Mouse (Mus musculus): Measurements from ENCODE around the gene Arhgef28. TPM values are rescaled to one million over a fixed set of nuclear protein-coding genes. Genes with fewer than 3 reads are reported as not detected.

Gene Arhgef28
- polyA plus RNA-seq, 1 experiment, result not detected

DNA sequence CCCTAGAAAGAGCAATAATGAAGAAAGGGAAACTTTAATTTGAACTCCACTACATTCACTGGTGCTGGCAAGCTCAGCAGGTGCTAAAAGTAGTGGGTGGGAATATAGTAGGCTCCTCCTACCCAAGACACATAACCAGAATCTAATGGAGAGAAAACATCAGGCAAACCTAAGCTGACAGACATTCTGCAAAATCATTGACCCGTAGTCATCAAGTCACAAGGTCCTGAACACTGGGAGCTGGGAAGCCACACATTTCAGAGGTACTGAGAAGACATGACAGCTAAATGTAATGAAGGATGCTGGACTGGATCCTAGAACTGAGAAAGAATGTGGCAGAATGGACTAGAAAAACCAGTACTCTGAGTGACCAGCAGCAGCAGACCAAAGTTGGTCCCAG, 24.3 kb upstream of the Arhgef28 start:
- TF ChIP-seq POLR2A (IDR thresholded peaks at IDR 0.05; ENCODE audit: insufficient read depth, low read depth, low read length) (no peak), CTCF (IDR thresholded peaks at IDR 0.05; ENCODE audit: insufficient read depth, low read depth, low read length) (no peak)
- WGBS, result 91% methylated on average over 1 of the region's 1 CpGs
- Histone ChIP-seq H3K4me3 (ENCODE audit: insufficient read depth, low read depth, low read length) (no peak overlapping the region), H3K27ac (ENCODE audit: insufficient read depth, low read depth, low read length) (no peak overlapping the region), H3K4me1 (ENCODE audit: control insufficient read depth, insufficient read depth, low read length) (no peaks in the 10 kb centered on the region)

DNA sequence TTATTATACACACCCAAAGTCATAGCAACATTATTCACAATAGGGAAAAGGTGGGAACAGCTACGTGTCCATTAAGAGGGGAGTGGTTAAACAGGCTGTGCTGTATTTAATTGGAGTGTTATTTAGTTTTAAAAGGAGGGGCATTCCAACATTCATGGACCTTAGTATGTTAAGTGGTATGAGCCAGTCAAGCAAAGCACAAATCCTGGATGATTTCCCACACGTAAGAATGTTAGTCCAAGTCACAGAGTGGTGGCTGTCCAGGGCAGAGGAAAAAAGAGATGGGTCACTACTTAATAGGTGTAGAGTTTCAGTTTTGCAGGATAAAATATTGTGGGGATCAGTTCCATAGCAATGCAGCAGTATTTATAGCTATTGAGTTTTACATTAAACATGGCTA, 20.0 kb upstream of the Arhgef28 start:
- Histone ChIP-seq H3K4me3 (ENCODE audit: insufficient read depth, low read depth, low read length) (no peak overlapping the region), H3K4me1 (ENCODE audit: control insufficient read depth, insufficient read depth, low read length) (no peaks in the 10 kb centered on the region), H3K27ac (ENCODE audit: insufficient read depth, low read depth, low read length) (no peak overlapping the region)
- TF ChIP-seq POLR2A (IDR thresholded peaks at IDR 0.05; ENCODE audit: insufficient read depth, low read depth, low read length), result no peak
- no peak for TF ChIP-seq CTCF (IDR thresholded peaks at IDR 0.05; ENCODE audit: insufficient read depth, low read depth, low read length)
- WGBS, result 71% methylated on average over 2 of the region's 2 CpGs

DNA sequence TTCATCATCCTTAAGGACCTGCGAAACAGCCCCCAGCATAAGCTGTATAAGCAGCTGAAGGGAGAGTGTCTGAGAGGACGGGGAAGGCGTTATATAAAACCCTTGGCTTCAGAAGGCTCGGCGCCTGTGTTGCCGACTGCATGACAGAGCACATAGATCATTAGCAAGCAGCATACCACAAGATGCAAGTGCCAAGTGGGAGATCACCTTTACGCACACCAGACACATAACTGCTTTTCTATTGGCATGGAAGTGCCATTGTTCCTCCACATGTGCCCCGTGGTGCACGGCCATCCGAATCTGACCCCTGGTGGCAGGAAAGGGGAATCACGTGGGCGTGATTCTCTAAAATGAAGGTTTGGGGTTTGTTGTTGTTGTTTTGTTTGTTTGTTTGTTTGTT, 16.6 kb upstream of the Arhgef28 start:
- H3K4me3 ChIP-seq (ENCODE audit: insufficient read depth, low read depth, low read length), result no peak overlapping the region
- WGBS, result 29% methylated on average over 12 of the region's 12 CpGs
- no peak overlapping the region for H3K27ac ChIP-seq (ENCODE audit: insufficient read depth, low read depth, low read length)
- TF ChIP-seq CTCF (IDR thresholded peaks at IDR 0.05; ENCODE audit: insufficient read depth, low read depth, low read length), result peak; percentile 68; the same call in 1 of the 2 replicates
- TF ChIP-seq POLR2A (IDR thresholded peaks at IDR 0.05; ENCODE audit: insufficient read depth, low read depth, low read length), result no peak
- no peaks in the 10 kb centered on the region for H3K4me1 ChIP-seq (ENCODE audit: control insufficient read depth, insufficient read depth, low read length)

- H3K4me3 ChIP-seq (ENCODE audit: insufficient read depth, low read depth, low read length), result no peak overlapping the region
- H3K27ac ChIP-seq (ENCODE audit: insufficient read depth, low read depth, low read length), result no peak overlapping the region
- peaks cover 9% of the 10 kb centered on the region for H3K4me1 ChIP-seq (ENCODE audit: control insufficient read depth, insufficient read depth, low read length)
- 90% methylated on average over 7 of the region's 7 CpGs for WGBS
- TF ChIP-seq CTCF (IDR thresholded peaks at IDR 0.05; ENCODE audit: insufficient read depth, low read depth, low read length) (no peak), POLR2A (IDR thresholded peaks at IDR 0.05; ENCODE audit: insufficient read depth, low read depth, low read length) (no peak)
Measured at GRCm38 (mm10) chr13:98210137-98210536, 3.9 kb upstream of the Arhgef28 start.

- H3K27ac ChIP-seq (ENCODE audit: insufficient read depth, low read depth, low read length), result no peak overlapping the region
- 48% methylated on average over 9 of the region's 9 CpGs for WGBS
- peaks cover 9% of the 10 kb centered on the region for H3K4me1 ChIP-seq (ENCODE audit: control insufficient read depth, insufficient read depth, low read length)
- H3K4me3 ChIP-seq (ENCODE audit: insufficient read depth, low read depth, low read length), result no peak overlapping the region
- no peak for TF ChIP-seq CTCF (IDR thresholded peaks at IDR 0.05; ENCODE audit: insufficient read depth, low read depth, low read length)
Measured at GRCm38 (mm10) chr13:98208842-98209241, 2.6 kb upstream of the Arhgef28 start.

- Histone ChIP-seq H3K27ac (ENCODE audit: insufficient read depth, low read depth, low read length) (no peak overlapping the region), H3K4me3 (ENCODE audit: insufficient read depth, low read depth, low read length) (peak overlapping the region; percentile 45), H3K4me1 (ENCODE audit: control insufficient read depth, insufficient read depth, low read length) (peaks cover 9% of the 10 kb centered on the region)
- TF ChIP-seq POLR2A (IDR thresholded peaks at IDR 0.05; ENCODE audit: insufficient read depth, low read depth, low read length), result no peak
- TF ChIP-seq CTCF (IDR thresholded peaks at IDR 0.05; ENCODE audit: insufficient read depth, low read depth, low read length), result no peak
- WGBS, result 10% methylated on average over 13 of the region's 13 CpGs
Measured at GRCm38 (mm10) chr13:98206546-98206870, 269 bp upstream of the Arhgef28 start.

DNA sequence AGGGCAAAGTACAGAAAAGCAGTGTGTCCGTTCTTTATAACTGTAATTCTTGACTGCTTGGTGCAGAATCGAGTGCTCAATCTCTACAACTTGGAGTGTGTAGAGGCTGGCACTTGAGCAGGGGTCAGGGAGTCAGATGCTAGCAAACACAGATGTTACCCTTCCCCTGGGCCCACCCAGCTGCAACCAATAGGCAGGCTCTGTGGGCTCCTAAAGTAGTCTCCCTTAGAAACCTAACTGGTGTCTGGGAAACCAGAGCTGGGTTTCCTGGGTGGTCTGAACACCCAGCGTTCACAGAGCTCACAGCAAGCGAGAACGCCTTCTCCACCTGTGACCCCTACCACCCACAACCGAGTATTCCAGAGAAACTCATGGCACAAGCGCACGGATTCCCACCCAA, 1.1 kb downstream of the Arhgef28 start:
- no peak for TF ChIP-seq POLR2A (IDR thresholded peaks at IDR 0.05; ENCODE audit: insufficient read depth, low read depth, low read length)
- TF ChIP-seq CTCF (IDR thresholded peaks at IDR 0.05; ENCODE audit: insufficient read depth, low read depth, low read length), result no peak
- no peak overlapping the region for H3K27ac ChIP-seq (ENCODE audit: insufficient read depth, low read depth, low read length)
- H3K4me3 ChIP-seq (ENCODE audit: insufficient read depth, low read depth, low read length), result no peak overlapping the region
- peaks cover 9% of the 10 kb centered on the region for H3K4me1 ChIP-seq (ENCODE audit: control insufficient read depth, insufficient read depth, low read length)
- WGBS, result 49% methylated on average over 8 of the region's 8 CpGs

- no peak overlapping the region for H3K27ac ChIP-seq (ENCODE audit: insufficient read depth, low read depth, low read length)
- 97% methylated on average over 8 of the region's 8 CpGs for WGBS
- H3K4me3 ChIP-seq (ENCODE audit: insufficient read depth, low read depth, low read length), result no peak overlapping the region
- no peak for TF ChIP-seq POLR2A (IDR thresholded peaks at IDR 0.05; ENCODE audit: insufficient read depth, low read depth, low read length)
- TF ChIP-seq CTCF (IDR thresholded peaks at IDR 0.05; ENCODE audit: insufficient read depth, low read depth, low read length), result no peak
- peaks cover 9% of the 10 kb centered on the region for H3K4me1 ChIP-seq (ENCODE audit: control insufficient read depth, insufficient read depth, low read length)
Measured at GRCm38 (mm10) chr13:98204371-98204770, 1.9 kb downstream of the Arhgef28 start.

DNA sequence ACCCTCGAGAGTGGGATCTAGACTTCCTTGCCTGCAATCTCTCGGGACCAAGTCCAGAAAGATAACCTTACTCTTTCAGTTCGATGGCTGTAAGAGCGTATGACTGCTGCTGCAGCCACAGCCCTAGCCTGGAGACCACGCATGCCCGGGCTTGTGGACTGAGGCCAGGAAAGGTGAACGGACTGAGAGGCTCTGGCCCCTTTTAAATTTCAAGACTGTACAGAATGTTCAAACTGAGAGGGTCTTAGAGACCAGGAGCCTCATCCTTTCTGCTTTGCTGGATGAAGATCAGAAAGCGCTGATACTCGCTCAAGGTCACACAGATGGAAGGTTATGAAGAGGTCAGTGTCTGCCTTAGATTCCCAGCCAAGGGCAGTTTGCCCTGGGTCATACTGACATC, 4.8 kb downstream of the Arhgef28 start:
- no peak for TF ChIP-seq CTCF (IDR thresholded peaks at IDR 0.05; ENCODE audit: insufficient read depth, low read depth, low read length)
- no peak for TF ChIP-seq POLR2A (IDR thresholded peaks at IDR 0.05; ENCODE audit: insufficient read depth, low read depth, low read length)
- Histone ChIP-seq H3K27ac (ENCODE audit: insufficient read depth, low read depth, low read length) (no peak overlapping the region), H3K4me1 (ENCODE audit: control insufficient read depth, insufficient read depth, low read length) (peaks cover 8% of the 10 kb centered on the region), H3K4me3 (ENCODE audit: insufficient read depth, low read depth, low read length) (no peak overlapping the region)
- 65% methylated on average over 9 of the region's 9 CpGs for WGBS

DNA sequence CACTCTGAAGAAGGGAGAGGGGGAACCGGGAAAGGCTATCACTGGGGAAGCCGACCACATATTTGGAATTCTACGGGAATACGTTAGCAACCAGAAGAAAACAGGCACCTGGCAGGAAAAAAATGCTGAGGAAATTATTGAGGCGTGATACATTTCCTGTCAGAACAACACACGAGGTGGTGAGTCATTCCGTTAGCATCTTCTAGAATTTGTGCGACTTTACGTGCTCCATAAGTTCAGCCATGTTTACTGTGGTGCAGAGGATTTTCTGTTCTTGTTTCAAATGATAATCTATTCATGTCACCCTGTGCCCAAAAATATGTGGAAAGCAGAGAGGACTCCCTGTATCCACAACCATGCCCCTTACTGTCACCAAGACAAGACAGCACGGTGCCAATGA, 13.6 kb downstream of the Arhgef28 start:
- no peak for TF ChIP-seq CTCF (IDR thresholded peaks at IDR 0.05; ENCODE audit: insufficient read depth, low read depth, low read length)
- no peak for TF ChIP-seq POLR2A (IDR thresholded peaks at IDR 0.05; ENCODE audit: insufficient read depth, low read depth, low read length)
- no peaks in the 10 kb centered on the region for H3K4me1 ChIP-seq (ENCODE audit: control insufficient read depth, insufficient read depth, low read length)
- 77% methylated on average over 10 of the region's 10 CpGs for WGBS
- no peak overlapping the region for H3K4me3 ChIP-seq (ENCODE audit: insufficient read depth, low read depth, low read length)
- no peak overlapping the region for H3K27ac ChIP-seq (ENCODE audit: insufficient read depth, low read depth, low read length)
